14 mouse cellular contexts compared by ENCODE assay signal in the genomic region with DNA sequence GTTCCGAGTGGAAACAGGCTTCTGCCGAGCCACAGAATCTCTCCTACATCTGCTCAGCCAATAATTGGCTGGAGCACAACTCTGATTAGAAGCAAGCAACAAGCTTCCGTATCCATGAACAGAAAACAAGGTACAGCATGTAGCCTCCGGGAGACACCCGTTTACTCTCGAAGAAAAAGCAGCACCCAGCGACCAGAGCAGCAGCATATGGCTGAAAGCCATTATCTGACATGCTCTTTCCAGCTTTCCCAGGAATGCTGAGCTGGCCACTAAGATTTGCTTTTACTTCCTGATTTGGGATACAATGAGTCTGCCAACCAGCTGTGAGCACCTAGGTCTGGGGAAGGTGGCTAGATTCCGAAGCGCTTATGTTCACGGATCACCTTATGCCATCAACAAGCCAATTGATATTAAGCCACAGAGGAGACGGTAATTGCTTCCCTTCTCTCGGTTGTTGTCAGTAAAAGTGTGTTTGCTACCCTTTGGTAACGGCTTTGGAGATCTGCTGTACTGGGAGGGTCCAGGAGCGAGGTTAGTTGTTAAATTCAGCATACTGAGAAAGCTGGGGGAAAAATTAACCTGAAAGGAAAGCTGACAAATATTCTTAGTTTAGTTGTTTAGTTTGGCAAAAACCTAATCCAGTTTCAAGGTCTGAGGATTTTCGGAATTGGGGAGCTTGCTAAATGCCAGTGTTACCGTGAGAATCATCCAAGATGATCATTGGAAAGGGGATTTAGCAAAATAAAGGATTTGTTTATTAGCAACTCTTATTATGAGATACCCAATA.
DNase-seq lines count a peak whose midpoint lies in the region; ATAC-seq lines count a peak whose summit lies in the region.
"Had no signal": no experiment of that assay in that cellular context is flagged by ENCODE, and none has a peak within 500 bp of the region (broad histone marks: within the 10 kb centered on the region; RNA-seq: fewer than 3 reads in every experiment).

No protein-coding gene starts in this region.

- H3K4me1 ChIP-seq in kidney, embryonic 14.5 days (ENCODE audit: control insufficient read depth, insufficient read depth, low read length): no peaks in the 10 kb centered on the region
- peaks cover 2% of the 10 kb centered on the region; the same call in 1 of the 2 replicates for H3K4me1 ChIP-seq in midbrain, embryonic 16.5 days (ENCODE audit: control insufficient read depth, insufficient read depth, low read length)
- peaks cover 6% of the 10 kb centered on the region; the same call in 1 of the 2 replicates for H3K4me1 ChIP-seq in midbrain, embryonic 15.5 days
- H3K4me1 ChIP-seq in heart, embryonic 11.5 days (ENCODE audit: control insufficient read depth, insufficient read depth, low read length): no peaks in the 10 kb centered on the region
- H3K4me1 ChIP-seq: limb, embryonic 12.5 days had no signal

- DNase-seq in kidney, adult 11 months: peak; percentile 28
- DNase-seq in kidney, postnatal 14 days: peak; percentile 18
- no peak for DNase-seq in thymus, postnatal 25 days
- no peak for DNase-seq in gastrocnemius, postnatal 25 days
- DNase-seq: gastrocnemius, postnatal 14 days; right cerebral cortex, postnatal 14 days; thymus, postnatal 4 days had no signal

- H3K36me3 ChIP-seq in kidney, embryonic 14.5 days (ENCODE audit: control insufficient read depth, insufficient read depth, low read length): no peaks in the 10 kb centered on the region
- H3K36me3 ChIP-seq in midbrain, embryonic 16.5 days (ENCODE audit: control insufficient read depth, insufficient read depth, low read length): no peaks in the 10 kb centered on the region
- H3K36me3 ChIP-seq in midbrain, embryonic 15.5 days (replicated peaks): no peaks in the 10 kb centered on the region
- H3K36me3 ChIP-seq in heart, embryonic 11.5 days (ENCODE audit: control insufficient read depth, insufficient read depth, low read length): no peaks in the 10 kb centered on the region
- H3K36me3 ChIP-seq: hindbrain, embryonic 15.5 days; limb, embryonic 12.5 days; lung, embryonic 15.5 days had no signal

- no peak overlapping the region for H3K4me2 ChIP-seq in kidney, embryonic 14.5 days (replicated peaks; ENCODE audit: low read depth, low read length)
- H3K4me2 ChIP-seq in midbrain, embryonic 16.5 days (ENCODE audit: low read length): no peak overlapping the region
- no peak overlapping the region for H3K4me2 ChIP-seq in midbrain, embryonic 15.5 days
- peak overlapping the region; percentile 17; the same call in 1 of the 2 replicates for H3K4me2 ChIP-seq in heart, embryonic 11.5 days
- H3K4me2 ChIP-seq: hindbrain, embryonic 15.5 days; limb, embryonic 12.5 days; lung, embryonic 15.5 days had no signal

- no peak overlapping the region for H3K4me3 ChIP-seq in kidney, embryonic 14.5 days (ENCODE audit: low read length)
- no peak overlapping the region for H3K4me3 ChIP-seq in midbrain, embryonic 16.5 days (ENCODE audit: low read depth, low read length)
- H3K4me3 ChIP-seq in midbrain, embryonic 15.5 days: no peak overlapping the region
- no peak overlapping the region for H3K4me3 ChIP-seq in heart, embryonic 11.5 days (ENCODE audit: low read depth, low read length)
- H3K4me3 ChIP-seq: hindbrain, embryonic 15.5 days; limb, embryonic 12.5 days; lung, embryonic 15.5 days had no signal

- no peak overlapping the region for H3K27ac ChIP-seq in kidney, embryonic 14.5 days (ENCODE audit: low read depth, low read length)
- no peak overlapping the region; the same call in 1 of the 2 replicates for H3K27ac ChIP-seq in midbrain, embryonic 16.5 days (ENCODE audit: low read length)
- H3K27ac ChIP-seq in midbrain, embryonic 15.5 days: no peak overlapping the region
- no peak overlapping the region for H3K27ac ChIP-seq in heart, embryonic 11.5 days (ENCODE audit: low read depth, low read length)
- H3K27ac ChIP-seq: hindbrain, embryonic 15.5 days; limb, embryonic 12.5 days; lung, embryonic 15.5 days had no signal

- no peaks in the 10 kb centered on the region for H3K27me3 ChIP-seq in kidney, embryonic 14.5 days (ENCODE audit: control insufficient read depth, insufficient read depth, low read length)
- H3K27me3 ChIP-seq in midbrain, embryonic 16.5 days (ENCODE audit: control insufficient read depth, insufficient read depth, low read depth, low read length): no peaks in the 10 kb centered on the region
- H3K27me3 ChIP-seq in midbrain, embryonic 15.5 days (replicated peaks): no peaks in the 10 kb centered on the region
- no peaks in the 10 kb centered on the region for H3K27me3 ChIP-seq in heart, embryonic 11.5 days (ENCODE audit: control insufficient read depth, insufficient read depth, low read length)
- H3K27me3 ChIP-seq: hindbrain, embryonic 15.5 days; limb, embryonic 12.5 days; lung, embryonic 15.5 days had no signal

- H3K9me3 ChIP-seq in kidney, embryonic 14.5 days (ENCODE audit: control insufficient read depth, low read length): no peaks in the 10 kb centered on the region
- no peaks in the 10 kb centered on the region for H3K9me3 ChIP-seq in midbrain, embryonic 16.5 days (replicated peaks; ENCODE audit: control insufficient read depth, low read length, poor library complexity, severe bottlenecking)
- H3K9me3 ChIP-seq in midbrain, embryonic 15.5 days: no peaks in the 10 kb centered on the region
- no peaks in the 10 kb centered on the region for H3K9me3 ChIP-seq in heart, embryonic 11.5 days (replicated peaks; ENCODE audit: control insufficient read depth, low read length)
- H3K9me3 ChIP-seq: hindbrain, embryonic 15.5 days; limb, embryonic 12.5 days; lung, embryonic 15.5 days had no signal

- WGBS in kidney, embryonic 14.5 days: 79% methylated on average over 16 of the region's 16 CpGs
- 78% methylated on average over 16 of the region's 16 CpGs for WGBS in midbrain, embryonic 16.5 days
- 74% methylated on average over 16 of the region's 16 CpGs for WGBS in midbrain, embryonic 15.5 days
- 66% methylated on average over 16 of the region's 16 CpGs for WGBS in heart, embryonic 11.5 days (ENCODE audit: insufficient replicate concordance)

- ATAC-seq in kidney, embryonic 14.5 days (ENCODE audit: low FRiP score, low TSS enrichment): no peak
- no peak for ATAC-seq in midbrain, embryonic 16.5 days
- ATAC-seq in midbrain, embryonic 15.5 days (replicated peaks): no peak
- ATAC-seq in heart, embryonic 11.5 days (replicated peaks; ENCODE audit: insufficient number of reproducible peaks, low FRiP score, low TSS enrichment): no peak

- no peak overlapping the region for H3K9ac ChIP-seq in kidney, embryonic 14.5 days (ENCODE audit: low read depth, low read length)
- 0 out of 2 replicates have a peak overlapping the region, but pooled peaks have one; percentile 6 for H3K9ac ChIP-seq in midbrain, embryonic 16.5 days (ENCODE audit: low read depth, low read length)
- H3K9ac ChIP-seq in midbrain, embryonic 15.5 days: no peak overlapping the region
- H3K9ac ChIP-seq in heart, embryonic 11.5 days (ENCODE audit: low read depth, low read length): no peak overlapping the region
- H3K9ac ChIP-seq: hindbrain, embryonic 15.5 days; limb, embryonic 12.5 days; lung, embryonic 15.5 days had no signal

Comparison
In these comparisons a context has a peak if more than half of its experiments do, and no peak if none do; other contexts are left out.
1. DNase-seq: peak in kidney, adult 11 months (single experiment) and kidney, postnatal 14 days (single experiment); none in thymus, postnatal 25 days (single experiment) and gastrocnemius, postnatal 25 days (single experiment).